Mouse (Mus musculus) stomach, embryonic 14.5 days (tissue): ENCODE data around the gene Cyp26c1. TPM values are rescaled to one million over a fixed set of nuclear protein-coding genes. Genes with fewer than 3 reads are reported as not detected.

ENCODE experiments used
- ATAC-seq: fragments of 200-750 bp; cut with Nextera tagmentation; 2 replicates; pipeline ENCODE4 v1.8.0; 2017; ENCODE audit warnings: low read depth, moderate TSS enrichment; ENCODE audit not compliant: insufficient number of reproducible peaks, insufficient read depth, low FRiP score
- H3K27ac ChIP-seq: fragments of 300-500 bp; sonication (generic); 2 replicates; pipeline ENCODE4 v1.5.1; 2014; ENCODE audit warnings: mild to moderate bottlenecking, low read length, moderate library complexity, mixed read lengths
- H3K27me3 ChIP-seq: fragments of 300-500 bp; sonication (generic); 2 replicates; pipeline ENCODE4 v1.6.1; 2014; ENCODE audit warnings: low read length, control low read depth, mixed read lengths; ENCODE audit not compliant: control insufficient read depth, insufficient read depth
- H3K36me3 ChIP-seq: fragments of 300-500 bp; sonication (generic); 2 replicates; pipeline ENCODE4 v1.6.1; 2014; ENCODE audit warnings: mild to moderate bottlenecking, control low read depth, low read length, moderate library complexity, mixed read lengths; ENCODE audit not compliant: control insufficient read depth, insufficient read depth
- H3K4me1 ChIP-seq: fragments of 300-500 bp; sonication (generic); 2 replicates; pipeline ENCODE4 v1.6.1; 2014; ENCODE audit warnings: low read length, control low read depth, mixed read lengths; ENCODE audit not compliant: control insufficient read depth, insufficient read depth
- H3K4me2 ChIP-seq: fragments of 300-500 bp; sonication (generic); replicated peaks from 2 replicates; pipeline ENCODE4 v1.6.1; 2014; ENCODE audit warnings: low read depth, low read length, control low read depth
- H3K4me3 ChIP-seq: fragments of 300-500 bp; sonication (generic); 2 replicates; pipeline ENCODE4 v1.5.1; 2014; ENCODE audit warnings: low read depth, low read length, control low read depth
- H3K9ac ChIP-seq: fragments of 300-500 bp; sonication (generic); replicated peaks from 2 replicates; pipeline ENCODE4 v1.6.1; 2014; ENCODE audit warnings: low read depth, mild to moderate bottlenecking, control low read depth, low read length, moderate library complexity, mixed read lengths
- H3K9me3 ChIP-seq: fragments of 300-500 bp; sonication (generic); 2 replicates; pipeline ENCODE4 v1.6.1; 2016; ENCODE audit warnings: low read depth, low read length, control low read depth; ENCODE audit not compliant: control insufficient read depth
- WGBS: fragments of 180-500 bp; shearing (Covaris S2); extraction: QIAGEN DNeasy Blood & Tissue Kit; methylation state at CpG from one replicate; pipeline ENCODE4 v1.1.7; 2014; 5-methylcytosine and 5-hydroxymethylcytosine counted together
- polyA plus RNA-seq: library from polyadenylated mRNA; unstranded; fragments of >200 nt; fragmentation: Nextera tagmentation; extraction: Ambion mirVana; gene quantifications from 2 replicates; pipeline ENCODE4 v1.2.1, GENCODE M21; 2014

Cyp26c1 gene
- polyA plus RNA-seq, result 0.14 TPM in 1 of 2 replicates, not detected in the other

GRCm38 (mm10) chr19:37685281-37685680, at the start of gene Cyp26c1:
Cyp26c1 (plus strand) TSS chr19:37685581.
- no peak for ATAC-seq
- WGBS, result 18% methylated on average over 6 of the region's 6 CpGs
- Histone ChIP-seq H3K9me3 (no peaks in the 10 kb centered on the region), H3K27ac (no peak within 1 kb of the TSS), H3K9ac (no peak within 1 kb of the TSS), H3K36me3 (no peaks in the 10 kb centered on the region), H3K4me3 (no peak within 1 kb of the TSS), H3K27me3 (peaks cover 70% of the 10 kb centered on the region), H3K4me2 (no peak within 1 kb of the TSS), H3K4me1 (peaks cover 4% of the 10 kb centered on the region; the same call in 1 of the 2 replicates)

GRCm38 (mm10) chr19:37647994-37648393, 37.4 kb upstream of the Cyp26c1 start:
- ATAC-seq, result no peak
- H3K27me3 ChIP-seq, result no peaks in the 10 kb centered on the region
- WGBS, result 35% methylated on average over 2 of the region's 2 CpGs
- no peaks in the 10 kb centered on the region for H3K9me3 ChIP-seq
- H3K4me2 ChIP-seq, result no peak overlapping the region
- H3K36me3 ChIP-seq, result no peaks in the 10 kb centered on the region
- no peak overlapping the region for H3K27ac ChIP-seq
- no peak overlapping the region for H3K9ac ChIP-seq
- no peak overlapping the region for H3K4me3 ChIP-seq
- no peaks in the 10 kb centered on the region for H3K4me1 ChIP-seq

GRCm38 (mm10) chr19:37650526-37650925, 34.9 kb upstream of the Cyp26c1 start:
- H3K4me1 ChIP-seq, result no peaks in the 10 kb centered on the region
- no peak overlapping the region for H3K9ac ChIP-seq
- 36% methylated on average over 2 of the region's 2 CpGs for WGBS
- no peaks in the 10 kb centered on the region for H3K27me3 ChIP-seq
- no peaks in the 10 kb centered on the region for H3K9me3 ChIP-seq
- no peak for ATAC-seq
- no peak overlapping the region for H3K4me2 ChIP-seq
- no peaks in the 10 kb centered on the region for H3K36me3 ChIP-seq
- H3K27ac ChIP-seq, result no peak overlapping the region
- no peak overlapping the region for H3K4me3 ChIP-seq

- Histone ChIP-seq H3K36me3 (no peaks in the 10 kb centered on the region), H3K9me3 (no peaks in the 10 kb centered on the region), H3K4me3 (no peak overlapping the region), H3K9ac (no peak overlapping the region), H3K4me1 (no peaks in the 10 kb centered on the region), H3K27ac (no peak overlapping the region), H3K4me2 (no peak overlapping the region), H3K27me3 (no peaks in the 10 kb centered on the region)
- no peak for ATAC-seq
- WGBS, result 47% methylated on average over 5 of the region's 5 CpGs
Observed at GRCm38 (mm10) chr19:37654012-37654411, 31.4 kb upstream of the Cyp26c1 start.

- Histone ChIP-seq H3K27me3 (no peaks in the 10 kb centered on the region), H3K9me3 (no peaks in the 10 kb centered on the region), H3K4me3 (no peak overlapping the region), H3K27ac (no peak overlapping the region), H3K36me3 (no peaks in the 10 kb centered on the region), H3K4me1 (no peaks in the 10 kb centered on the region), H3K4me2 (no peak overlapping the region), H3K9ac (no peak overlapping the region)
- ATAC-seq, result no peak
- WGBS, result 16% methylated on average over 9 of the region's 9 CpGs
Observed at GRCm38 (mm10) chr19:37656441-37656840, 28.9 kb upstream of the Cyp26c1 start.

GRCm38 (mm10) chr19:37665256-37665655, 20.1 kb upstream of the Cyp26c1 start:
- WGBS, result 68% methylated on average over 6 of the region's 6 CpGs
- no peaks in the 10 kb centered on the region for H3K9me3 ChIP-seq

GRCm38 (mm10) chr19:37667855-37668594, 17.4 kb upstream of the Cyp26c1 start:
- WGBS, result 54% methylated on average over 13 of the region's 13 CpGs
- H3K4me3 ChIP-seq, result no peak overlapping the region
- no peaks in the 10 kb centered on the region for H3K27me3 ChIP-seq
- H3K9me3 ChIP-seq, result no peaks in the 10 kb centered on the region
- H3K36me3 ChIP-seq, result no peaks in the 10 kb centered on the region
- H3K9ac ChIP-seq, result no peak overlapping the region
- no peak overlapping the region for H3K27ac ChIP-seq
- H3K4me2 ChIP-seq, result no peak overlapping the region
- ATAC-seq, result no peak
- no peaks in the 10 kb centered on the region for H3K4me1 ChIP-seq

More at GRCm38 (mm10) chr19:37665256-37665655, 20.1 kb upstream of the Cyp26c1 start:
- ATAC-seq, result no peak
- no peak overlapping the region for H3K4me2 ChIP-seq
- H3K27me3 ChIP-seq, result no peaks in the 10 kb centered on the region
- H3K27ac ChIP-seq, result no peak overlapping the region
- H3K36me3 ChIP-seq, result no peaks in the 10 kb centered on the region
- H3K4me3 ChIP-seq, result no peak overlapping the region
- no peaks in the 10 kb centered on the region for H3K4me1 ChIP-seq
- no peak overlapping the region for H3K9ac ChIP-seq

GRCm38 (mm10) chr19:37668657-37669056, 16.7 kb upstream of the Cyp26c1 start:
- no peaks in the 10 kb centered on the region for H3K27me3 ChIP-seq
- H3K9ac ChIP-seq, result no peak overlapping the region
- no peak overlapping the region for H3K4me3 ChIP-seq
- WGBS, result 85% methylated on average over 5 of the region's 5 CpGs
- H3K9me3 ChIP-seq, result no peaks in the 10 kb centered on the region
- H3K4me1 ChIP-seq, result no peaks in the 10 kb centered on the region
- no peak overlapping the region for H3K4me2 ChIP-seq
- H3K36me3 ChIP-seq, result no peaks in the 10 kb centered on the region
- H3K27ac ChIP-seq, result no peak overlapping the region
- ATAC-seq, result no peak

GRCm38 (mm10) chr19:37669486-37669885, 15.9 kb upstream of the Cyp26c1 start:
- H3K4me2 ChIP-seq, result no peak overlapping the region
- no peaks in the 10 kb centered on the region for H3K27me3 ChIP-seq
- no peaks in the 10 kb centered on the region for H3K4me1 ChIP-seq
- 91% methylated on average over 5 of the region's 5 CpGs for WGBS
- no peak overlapping the region for H3K9ac ChIP-seq
- H3K4me3 ChIP-seq, result no peak overlapping the region
- ATAC-seq, result no peak
- no peak overlapping the region for H3K27ac ChIP-seq
- H3K36me3 ChIP-seq, result no peaks in the 10 kb centered on the region
- no peaks in the 10 kb centered on the region for H3K9me3 ChIP-seq
